Mouse (Mus musculus) kidney, adult 2 months (tissue): ENCODE measurements around the gene Mcfd2. TPM values are rescaled to one million over a fixed set of nuclear protein-coding genes. Genes with fewer than 3 reads are reported as not detected.
A peak's percentile ranks its signal among the peaks of the same experiment; 100 is the strongest.

Experiments
- DNase-seq: peaks from one replicate; pipeline ENCODE4 v3.0.0; 2021
- H3K27ac ChIP-seq: fragments of 200-500 bp; 2 replicates; pipeline ENCODE4 v1.5.1; 2012; ENCODE audit warnings: low read depth, low read length, control low read depth, inconsistent platforms; ENCODE audit not compliant: insufficient read depth
- H3K27me3 ChIP-seq: fragments of 200-500 bp; replicated peaks from 2 replicates; pipeline ENCODE4 v1.6.1; 2012; ENCODE audit warnings: mild to moderate bottlenecking, moderate library complexity, low read length, inconsistent platforms; ENCODE audit not compliant: control insufficient read depth, insufficient read depth
- H3K36me3 ChIP-seq: fragments of 200-500 bp; 2 replicates; pipeline ENCODE4 v1.6.1; 2012; ENCODE audit warnings: mild to moderate bottlenecking, moderate library complexity, low read length, inconsistent platforms; ENCODE audit not compliant: control insufficient read depth, insufficient read depth
- H3K4me1 ChIP-seq: fragments of 200-500 bp; 2 replicates; pipeline ENCODE4 v1.6.1; 2011; ENCODE audit warnings: low read length; ENCODE audit not compliant: control insufficient read depth, insufficient read depth
- H3K4me3 ChIP-seq: fragments of 200-500 bp; 2 replicates; pipeline ENCODE4 v1.5.1; 2011; ENCODE audit warnings: mild to moderate bottlenecking, low read depth, low read length, control low read depth; ENCODE audit not compliant: insufficient read depth
- CTCF ChIP-seq: fragments of 200-500 bp; conservative IDR thresholded peaks from 2 replicates; pipeline ENCODE4 v1.5.1; 2011; ENCODE audit warnings: low read depth, mild to moderate bottlenecking, control low read depth, low read length, moderate library complexity, mixed read lengths; ENCODE audit not compliant: insufficient read depth, insufficient read length
- POLR2A ChIP-seq: fragments of 200-500 bp; IDR thresholded peaks from one replicate; pipeline ENCODE4 v1.6.1; 2011; ENCODE audit warnings: low read depth, low read length, control low read depth
- WGBS: fragments of 180-500 bp; shearing (Covaris S2); methylation state at CpG from one replicate; pipeline ENCODE4 v1.1.7; 2018; 5-methylcytosine and 5-hydroxymethylcytosine counted together
- polyA plus RNA-seq: library from polyadenylated mRNA; depleted of rRNA; stranded (reverse); fragments of >200 nt; gene quantifications from 2 replicates; pipeline ENCODE4 v1.2.3, GENCODE M21; 2012

Mcfd2 gene
- polyA plus RNA-seq, 1 experiment: 159 TPM

DNA sequence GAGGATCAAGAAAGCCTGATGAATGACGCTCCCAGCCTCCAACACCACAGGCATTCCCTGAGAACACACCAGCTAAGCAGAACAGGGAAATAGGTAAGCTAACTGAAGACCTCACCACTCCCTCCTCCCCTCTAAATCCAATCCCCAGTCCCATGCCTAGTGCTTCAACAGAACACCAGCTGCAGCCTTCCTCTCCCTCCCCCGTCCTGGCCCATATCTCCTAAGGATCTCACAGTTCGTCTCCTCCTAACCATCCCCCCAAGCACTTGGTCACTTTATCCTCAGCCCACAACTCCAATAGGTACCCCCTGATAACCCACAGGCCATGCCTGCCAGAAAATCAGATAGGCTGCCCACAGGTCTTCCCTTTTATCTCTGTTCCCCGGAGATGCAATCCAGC is 37.9 kb downstream of the Mcfd2 start:
- no peak for DNase-seq
- Histone ChIP-seq H3K4me3 (no peak overlapping the region), H3K27ac (no peak overlapping the region), H3K36me3 (no peaks in the 10 kb centered on the region), H3K4me1 (no peaks in the 10 kb centered on the region), H3K27me3 (no peaks in the 10 kb centered on the region)
- 80% methylated on average over 4 of the region's 4 CpGs for WGBS
- no peak for TF ChIP-seq CTCF
- TF ChIP-seq POLR2A: no peak

DNA sequence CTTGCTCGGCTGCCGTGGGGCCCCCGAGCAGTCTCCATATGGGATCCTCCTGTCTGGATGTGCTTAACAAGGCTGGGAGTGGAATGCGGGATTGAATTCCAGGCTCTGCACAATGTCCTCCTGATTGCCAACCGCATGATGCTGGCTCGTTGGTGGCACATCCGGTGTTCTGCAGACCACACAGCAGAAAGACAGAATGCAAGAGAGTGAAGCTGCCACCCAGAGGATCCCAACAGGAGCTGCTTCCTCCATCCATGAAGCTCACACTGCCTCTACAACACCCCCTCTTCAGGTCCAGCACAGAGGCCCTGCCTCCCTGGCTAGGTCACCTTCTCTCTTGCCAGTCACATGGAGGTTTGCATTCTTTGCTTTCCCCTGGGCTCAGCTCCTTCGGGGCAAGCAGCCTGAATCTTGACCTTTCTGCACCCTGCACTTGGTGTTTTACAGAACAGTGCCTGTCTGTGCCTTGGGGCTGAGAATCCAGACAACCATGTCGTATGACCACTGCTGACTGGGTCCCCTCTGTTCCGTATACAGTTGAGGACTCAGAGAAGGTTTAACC is 39.6 kb downstream of the Mcfd2 start:
- Histone ChIP-seq H3K4me1 (no peaks in the 10 kb centered on the region; the same call in 1 of the 2 replicates), H3K36me3 (no peaks in the 10 kb centered on the region), H3K27me3 (no peaks in the 10 kb centered on the region), H3K27ac (peak overlapping the region; percentile 77; the same call in 1 of the 2 replicates), H3K4me3 (no peak overlapping the region)
- DNase-seq: peak; percentile 78
- 49% methylated on average over 10 of the region's 10 CpGs for WGBS
- TF ChIP-seq CTCF (no peak; the same call in 1 of the 2 replicates), POLR2A (no peak)

DNA sequence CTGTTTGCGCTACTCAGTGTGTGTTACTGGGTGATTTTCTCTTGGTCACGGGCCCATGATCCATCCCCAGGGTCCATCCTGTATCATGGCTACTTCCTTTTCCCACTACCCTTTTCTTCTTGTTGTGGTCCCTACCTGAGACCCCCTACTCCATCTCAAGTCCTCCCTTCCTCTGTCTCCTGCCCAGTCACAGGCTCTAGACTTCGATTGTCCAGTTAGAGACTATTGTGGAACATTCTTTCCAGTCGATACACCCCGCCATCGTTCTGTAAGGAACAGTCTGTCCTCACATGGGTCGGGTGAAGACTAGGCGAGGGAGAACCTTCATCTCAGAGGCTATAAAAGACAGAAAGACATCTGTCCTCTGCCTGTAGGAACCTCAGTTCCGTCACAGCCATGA is 40.4 kb downstream of the Mcfd2 start:
- Histone ChIP-seq H3K4me1 (no peaks in the 10 kb centered on the region; the same call in 1 of the 2 replicates), H3K4me3 (no peak overlapping the region), H3K36me3 (no peaks in the 10 kb centered on the region), H3K27me3 (no peaks in the 10 kb centered on the region), H3K27ac (no peak overlapping the region)
- 95% methylated on average over 9 of the region's 9 CpGs for WGBS
- TF ChIP-seq POLR2A: no peak
- no peak for TF ChIP-seq CTCF
- DNase-seq: no peak

DNA sequence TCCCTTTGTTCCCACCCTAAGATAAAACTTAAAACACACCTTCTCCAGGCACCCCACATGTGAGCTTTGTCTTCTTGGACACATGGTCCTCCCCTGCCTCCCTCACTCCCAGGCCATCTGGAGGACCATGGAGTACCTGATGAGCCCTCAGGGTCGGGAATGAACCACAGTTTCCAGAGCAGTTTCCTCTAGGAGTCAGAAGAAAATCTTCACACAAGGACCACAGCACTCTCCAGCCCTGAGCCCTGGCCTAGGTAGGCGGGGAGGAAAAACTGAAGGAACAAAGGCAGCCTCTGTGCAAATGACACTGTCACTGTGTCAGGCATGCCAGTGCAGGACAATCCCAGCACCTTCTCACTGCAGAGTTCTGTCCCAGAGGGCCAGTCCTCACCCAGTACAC is 41.3 kb downstream of the Mcfd2 start:
- Histone ChIP-seq H3K4me3 (no peak overlapping the region), H3K36me3 (no peaks in the 10 kb centered on the region), H3K27ac (no peak overlapping the region), H3K27me3 (no peaks in the 10 kb centered on the region), H3K4me1 (no peaks in the 10 kb centered on the region; the same call in 1 of the 2 replicates)
- TF ChIP-seq POLR2A: no peak
- TF ChIP-seq CTCF: no peak
- DNase-seq: no peak
- WGBS: 87% methylated on average over 2 of the region's 2 CpGs

DNA sequence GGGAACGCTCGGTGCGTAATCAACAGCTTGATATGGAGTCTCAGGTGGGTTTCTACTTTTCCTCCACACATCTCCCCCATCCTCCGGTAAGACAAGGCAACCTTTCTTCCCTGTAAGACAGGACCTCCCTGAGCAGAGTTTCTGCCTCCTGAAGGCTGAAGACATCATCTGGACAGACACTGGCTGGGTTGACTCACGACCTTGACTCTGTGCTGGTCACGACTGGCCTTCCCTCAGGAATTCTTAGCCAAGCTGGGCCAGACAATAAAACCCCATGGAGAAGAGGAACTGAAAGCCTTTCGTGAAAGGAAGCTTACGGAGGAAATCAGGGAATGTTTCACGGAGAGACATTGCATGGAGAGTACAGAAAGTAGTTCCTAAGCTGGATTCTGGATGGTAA is 46.3 kb downstream of the Mcfd2 start:
- H3K27me3 ChIP-seq: no peaks in the 10 kb centered on the region
- TF ChIP-seq POLR2A: no peak
- no peak for TF ChIP-seq CTCF
- no peak for DNase-seq
- whole genome bisulfite sequencing: 77% methylated on average over 9 of the region's 9 CpGs
- H3K36me3 ChIP-seq: no peaks in the 10 kb centered on the region
- no peak overlapping the region for H3K27ac ChIP-seq
- H3K4me1 ChIP-seq: no peaks in the 10 kb centered on the region; the same call in 1 of the 2 replicates
- H3K4me3 ChIP-seq: no peak overlapping the region

DNA sequence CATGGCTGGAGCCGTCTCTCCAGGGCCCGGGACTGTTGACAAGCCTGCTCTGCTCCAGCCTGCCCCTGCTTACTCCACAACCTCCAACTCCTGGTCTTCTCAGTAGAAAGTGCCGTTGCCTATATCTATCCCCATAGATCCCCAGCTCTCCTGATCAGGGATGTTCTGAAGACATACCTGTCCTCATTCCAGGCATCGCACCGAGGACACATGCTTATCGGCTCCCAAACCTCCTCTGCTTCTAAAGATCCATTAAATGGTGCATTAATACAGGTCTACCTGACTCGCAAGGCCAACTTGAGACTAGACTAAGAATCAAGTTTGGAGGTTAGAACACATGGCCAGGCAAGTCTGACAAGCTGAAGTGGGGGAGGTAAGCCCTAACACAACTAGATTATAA is 51.2 kb downstream of the Mcfd2 start:
- H3K27me3 ChIP-seq: no peaks in the 10 kb centered on the region
- H3K36me3 ChIP-seq: no peaks in the 10 kb centered on the region
- no peak overlapping the region for H3K4me3 ChIP-seq
- H3K27ac ChIP-seq: no peak overlapping the region
- no peak for TF ChIP-seq CTCF
- no peak for TF ChIP-seq POLR2A
- DNase-seq: no peak
- WGBS: 89% methylated on average over 7 of the region's 7 CpGs
- H3K4me1 ChIP-seq: no peaks in the 10 kb centered on the region

DNA sequence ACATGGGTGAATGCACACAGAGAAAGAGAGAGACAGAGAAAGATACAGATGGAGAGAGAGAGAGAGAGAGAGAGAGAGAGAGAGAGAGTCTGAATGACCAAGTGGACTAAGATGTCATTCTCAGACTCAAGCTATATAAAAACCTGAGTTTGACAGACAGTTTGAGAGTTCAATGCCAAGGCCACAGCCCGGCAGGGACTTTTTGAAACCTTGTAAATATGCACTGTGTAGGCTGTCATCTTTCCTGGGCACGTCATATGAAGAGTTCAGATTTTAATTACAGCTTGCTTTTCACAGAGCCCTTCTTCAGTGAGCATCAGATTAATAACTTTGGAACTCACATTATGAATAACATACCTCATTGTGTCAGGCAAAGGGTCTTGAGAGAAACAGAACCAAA is 55.2 kb downstream of the Mcfd2 start:
- Histone ChIP-seq H3K4me1 (no peaks in the 10 kb centered on the region), H3K36me3 (no peaks in the 10 kb centered on the region), H3K27me3 (no peaks in the 10 kb centered on the region), H3K4me3 (no peak overlapping the region), H3K27ac (no peak overlapping the region)
- TF ChIP-seq POLR2A (no peak), CTCF (no peak)
- 88% methylated on average over 2 of the region's 2 CpGs for WGBS
- DNase-seq: no peak
